ENCODE assay signal across 8 mouse cellular contexts in genomic region chr1:44148706-44149105, GRCm38 (mm10). TPM values are rescaled to one million over a fixed set of nuclear protein-coding genes. Genes with fewer than 3 reads are reported as not detected.
DNase-seq lines count a peak whose midpoint lies in the region; ATAC-seq lines count a peak whose summit lies in the region.

No protein-coding gene starts in this region.

- ATAC-seq in kidney, embryonic 15.5 days (replicated peaks; ENCODE audit: low FRiP score) = no peak
- ATAC-seq in hindbrain, embryonic 12.5 days (ENCODE audit: low FRiP score) = 0 out of 2 replicates have a peak, but pooled peaks have one; percentile 11
- ATAC-seq in midbrain, embryonic 14.5 days (ENCODE audit: low FRiP score, low TSS enrichment) = no peak

- no peaks in the 10 kb centered on the region for H3K9me3 ChIP-seq in kidney, embryonic 15.5 days (replicated peaks)
- 0 out of 2 replicates have a peak, but pooled peaks cover 4% of the 10 kb centered on the region for H3K9me3 ChIP-seq in hindbrain, embryonic 12.5 days (replicated peaks)
- no peaks in the 10 kb centered on the region for H3K9me3 ChIP-seq in midbrain, embryonic 14.5 days (ENCODE audit: control insufficient read depth, low read length)

- 38% methylated on average over 6 of the region's 6 CpGs for WGBS in kidney, embryonic 15.5 days
- WGBS in hindbrain, embryonic 12.5 days = 38% methylated on average over 6 of the region's 6 CpGs
- WGBS in midbrain, embryonic 14.5 days = 34% methylated on average over 6 of the region's 6 CpGs

- H3K9ac ChIP-seq in kidney, embryonic 15.5 days = peak overlapping the region; percentile 82; the same call in 1 of the 2 replicates
- peak overlapping the region; percentile 84 for H3K9ac ChIP-seq in hindbrain, embryonic 12.5 days
- H3K9ac ChIP-seq in midbrain, embryonic 14.5 days (replicated peaks; ENCODE audit: low read length) = peak overlapping the region; percentile 97; the same call in 1 of the 2 replicates

- H3K4me3 ChIP-seq in kidney, embryonic 15.5 days (replicated peaks) = peak overlapping the region; percentile 93
- peak overlapping the region; percentile 63 for H3K4me3 ChIP-seq in hindbrain, embryonic 12.5 days
- peak overlapping the region; percentile 73 for H3K4me3 ChIP-seq in midbrain, embryonic 14.5 days (replicated peaks; ENCODE audit: low read depth, low read length)

- H3K4me2 ChIP-seq in kidney, embryonic 15.5 days = peak overlapping the region; percentile 77
- H3K4me2 ChIP-seq in hindbrain, embryonic 12.5 days (replicated peaks) = peak overlapping the region; percentile 59
- peak overlapping the region; percentile 58 for H3K4me2 ChIP-seq in midbrain, embryonic 14.5 days (ENCODE audit: low read length)

- no peaks in the 10 kb centered on the region for H3K27me3 ChIP-seq in kidney, embryonic 15.5 days
- H3K27me3 ChIP-seq in hindbrain, embryonic 12.5 days = no peaks in the 10 kb centered on the region
- H3K27me3 ChIP-seq in midbrain, embryonic 14.5 days (ENCODE audit: control insufficient read depth, insufficient read depth, low read length) = no peaks in the 10 kb centered on the region

- H3K4me1 ChIP-seq in kidney, embryonic 15.5 days = peaks cover 12% of the 10 kb centered on the region
- peaks cover 3% of the 10 kb centered on the region; the same call in 1 of the 2 replicates for H3K4me1 ChIP-seq in hindbrain, embryonic 12.5 days
- H3K4me1 ChIP-seq in midbrain, embryonic 14.5 days (ENCODE audit: control insufficient read depth, insufficient read depth, low read length) = peaks cover 12% of the 10 kb centered on the region

- H3K36me3 ChIP-seq in kidney, embryonic 15.5 days = peaks cover under 1% of the 10 kb centered on the region; the same call in 1 of the 2 replicates
- peaks cover 4% of the 10 kb centered on the region; the same call in 1 of the 2 replicates for H3K36me3 ChIP-seq in hindbrain, embryonic 12.5 days
- H3K36me3 ChIP-seq in midbrain, embryonic 14.5 days (ENCODE audit: control insufficient read depth, insufficient read depth, low read length) = peaks cover 1% of the 10 kb centered on the region

- no peak for DNase-seq in kidney, postnatal 10 days
- peak; percentile 13 for DNase-seq in brain, adult 2 months (ENCODE audit: low read depth, low spot score)
- DNase-seq in midbrain, embryonic 14.5 days = peak; percentile 53
- DNase-seq in urinary bladder, adult 2 months (ENCODE audit: low spot score) = no peak
- DNase-seq in yolk sac, embryonic 10.5 days (ENCODE audit: low spot score) = no peak
- no peak for DNase-seq in urinary bladder, postnatal 4 days (ENCODE audit: low spot score in 2 of 2)

- H3K27ac ChIP-seq in kidney, embryonic 15.5 days = no peak overlapping the region
- H3K27ac ChIP-seq in hindbrain, embryonic 12.5 days = peak overlapping the region; percentile 97
- H3K27ac ChIP-seq in midbrain, embryonic 14.5 days (replicated peaks; ENCODE audit: low read depth, low read length) = no peak overlapping the region

RNA-seq across cellular contexts. Expression of gene Ercc5, which starts 1.2 kb away (rescaled TPM):
- 17.1 and 17.7 TPM in 2 replicates for polyA plus RNA-seq in kidney, embryonic 15.5 days (2015; fragmentation: Nextera tagmentation; extraction: Ambion mirVana)
- 41.3 and 49.4 TPM in 2 replicates for polyA plus RNA-seq in hindbrain, embryonic 12.5 days (2016; fragmentation: Nextera tagmentation; extraction: Ambion mirVana)
- polyA plus RNA-seq in midbrain, embryonic 14.5 days (2014; fragmentation: Nextera tagmentation; extraction: Ambion mirVana) = 26.5 and 38.8 TPM in 2 replicates
- 21.3 and 22.9 TPM in 2 replicates for polyA plus RNA-seq in urinary bladder, adult 2 months (2012; rRNA removed)

RNA-seq across cellular contexts. Expression of gene Bivm, which starts 29.9 kb away (rescaled TPM):
- polyA plus RNA-seq in kidney, embryonic 15.5 days (2015; fragmentation: Nextera tagmentation; extraction: Ambion mirVana) = 19.7 and 20.8 TPM in 2 replicates
- 24.8 and 30.8 TPM in 2 replicates for polyA plus RNA-seq in hindbrain, embryonic 12.5 days (2016; fragmentation: Nextera tagmentation; extraction: Ambion mirVana)
- polyA plus RNA-seq in midbrain, embryonic 14.5 days (2014; fragmentation: Nextera tagmentation; extraction: Ambion mirVana) = 33.8 and 41.3 TPM in 2 replicates
- polyA plus RNA-seq in urinary bladder, adult 2 months (2012; rRNA removed) = 10.3 and 11.5 TPM in 2 replicates

RNA-seq across cellular contexts. Expression of gene Kdelc1, which starts 30.1 kb away (rescaled TPM):
- polyA plus RNA-seq in kidney, embryonic 15.5 days (2015; fragmentation: Nextera tagmentation; extraction: Ambion mirVana) = 66.4 and 68.3 TPM in 2 replicates
- polyA plus RNA-seq in hindbrain, embryonic 12.5 days (2016; fragmentation: Nextera tagmentation; extraction: Ambion mirVana) = 47.5 and 49.9 TPM in 2 replicates
- 26.9 and 32.4 TPM in 2 replicates for polyA plus RNA-seq in midbrain, embryonic 14.5 days (2014; fragmentation: Nextera tagmentation; extraction: Ambion mirVana)
- polyA plus RNA-seq in urinary bladder, adult 2 months (2012; rRNA removed) = 26.7 and 30.7 TPM in 2 replicates

RNA-seq across cellular contexts. Expression of gene Tex30, which starts 46.5 kb away (rescaled TPM):
- polyA plus RNA-seq in kidney, embryonic 15.5 days (2015; fragmentation: Nextera tagmentation; extraction: Ambion mirVana) = 78.2 and 93.3 TPM in 2 replicates
- 62.8 and 66.0 TPM in 2 replicates for polyA plus RNA-seq in hindbrain, embryonic 12.5 days (2016; fragmentation: Nextera tagmentation; extraction: Ambion mirVana)
- polyA plus RNA-seq in midbrain, embryonic 14.5 days (2014; fragmentation: Nextera tagmentation; extraction: Ambion mirVana) = 49.4 and 55.0 TPM in 2 replicates
- 6.4 and 10.6 TPM in 2 replicates for polyA plus RNA-seq in urinary bladder, adult 2 months (2012; rRNA removed)

Comparison
In these comparisons a context has a peak if more than half of its experiments do, and no peak if none do; other contexts are left out.
1. DNase-seq: peak in brain, adult 2 months (single experiment) and midbrain, embryonic 14.5 days (single experiment); none in kidney, postnatal 10 days (single experiment), urinary bladder, adult 2 months (single experiment), yolk sac, embryonic 10.5 days (single experiment) and urinary bladder, postnatal 4 days (0 of 2).
2. Peak in every context shown above with its lines, with median percentiles within 50 percentile points of each other: H3K4me2 ChIP-seq, H3K4me3 ChIP-seq and H3K9ac ChIP-seq.